Mouse (Mus musculus) thymus, postnatal 36 days (tissue): ENCODE measurements around the gene Pik3r3.

ENCODE experiments used
- DNase-seq, 2 experiments: peaks; one replicate each; pipeline ENCODE4 v3.0.0; 2022; ENCODE audit warnings: mixed read lengths in 2 of 2

The Pik3r3 gene

DNA sequence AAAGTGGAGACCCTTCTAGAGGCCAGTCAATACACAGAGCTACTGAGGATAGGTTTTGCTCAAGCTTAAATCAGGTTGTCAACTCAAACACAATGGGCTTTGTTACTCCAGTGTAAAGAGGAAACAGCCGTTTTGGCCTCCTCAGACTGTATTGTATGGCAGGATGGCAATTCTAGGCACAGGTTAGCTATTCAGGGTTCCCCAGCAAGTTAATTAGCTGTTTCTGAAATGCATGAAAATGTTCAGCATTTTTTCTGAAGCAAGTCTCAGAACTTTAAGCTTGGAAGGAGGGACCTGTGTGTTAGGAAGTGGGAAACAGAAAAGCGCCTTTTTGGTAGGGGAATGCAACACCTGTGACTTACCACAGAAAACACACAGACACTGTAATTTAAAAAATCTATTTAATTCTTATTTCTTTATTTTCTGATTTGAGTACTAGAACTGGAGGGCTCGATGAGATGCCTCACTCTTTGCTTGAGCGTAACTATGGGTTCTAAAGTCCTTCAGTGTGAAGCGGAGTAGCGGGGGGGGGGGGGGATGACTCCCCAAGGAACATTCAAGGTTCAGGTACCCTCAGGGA is 1.3 kb upstream of the Pik3r3 start:
- DNase-seq = peak in 1 of 2 experiments; percentile 2

DNA sequence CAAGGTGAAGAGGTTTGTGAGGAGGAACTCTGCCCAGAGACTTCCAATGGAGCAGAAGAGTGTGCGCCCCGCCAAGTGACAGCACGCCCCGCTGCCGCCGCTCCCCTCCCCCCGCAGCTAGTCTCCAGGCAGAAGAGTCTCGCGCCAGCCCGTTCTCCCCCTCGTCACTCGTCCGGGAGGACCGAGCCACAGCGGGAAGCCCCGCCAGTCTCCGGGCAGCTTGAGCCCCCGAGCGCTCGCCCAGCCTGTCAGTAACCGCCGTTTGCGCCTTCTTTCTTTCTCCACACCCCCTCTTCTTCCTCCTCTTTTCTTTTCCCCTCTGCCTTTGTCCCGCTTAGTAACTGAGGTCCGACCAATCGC is 658 bp upstream of the Pik3r3 start:
- no peak for DNase-seq

GRCm38 (mm10) chr4:116221996-116222842 is 801 bp downstream of the Pik3r3 start:
- DNase-seq = peak; percentile 18 to 29

DNA sequence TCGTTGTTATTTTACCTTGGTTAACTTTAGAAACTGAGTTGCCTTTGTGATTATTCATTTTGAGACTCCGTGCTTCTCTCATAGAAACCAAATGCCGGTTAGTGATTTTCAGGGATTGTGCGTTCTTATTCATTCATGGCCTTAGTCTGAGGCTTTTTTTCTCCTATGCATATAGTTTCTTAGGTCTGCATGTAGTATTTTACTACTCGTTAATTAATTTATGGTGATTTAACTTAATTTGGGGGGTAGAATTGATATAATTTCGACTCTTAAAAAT is 1.4 kb downstream of the Pik3r3 start:
- DNase-seq = no peak

- no peak for DNase-seq
Observed at GRCm38 (mm10) chr4:116243377-116243776, 22.0 kb downstream of the Pik3r3 start.

- no peak for DNase-seq
Observed at GRCm38 (mm10) chr4:116244240-116244639, 22.8 kb downstream of the Pik3r3 start.

- peak; percentile 56 to 57 for DNase-seq
Observed at GRCm38 (mm10) chr4:116245926-116246325, 24.5 kb downstream of the Pik3r3 start.

DNA sequence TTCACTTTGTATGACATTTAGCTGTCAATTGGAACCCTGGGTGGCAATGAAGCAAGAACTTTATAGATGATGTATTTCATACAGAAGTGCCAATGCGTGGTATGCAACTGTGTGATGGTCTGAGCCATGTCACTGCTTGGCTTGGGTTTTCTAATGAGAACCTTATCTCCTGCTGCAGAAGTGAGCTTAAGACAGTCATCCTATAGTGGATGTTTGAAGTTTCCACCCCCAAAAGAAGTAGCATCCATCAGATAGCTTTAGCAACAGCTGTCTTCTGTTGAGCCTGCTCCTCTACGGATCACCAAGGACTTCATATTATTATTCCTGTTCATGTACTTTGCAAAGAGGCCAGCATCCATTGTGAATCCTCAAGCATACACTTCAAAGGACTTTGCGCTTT is 28.6 kb downstream of the Pik3r3 start:
- no peak for DNase-seq

GRCm38 (mm10) chr4:116268220-116268619 is 46.8 kb downstream of the Pik3r3 start:
- DNase-seq = no peak

DNA sequence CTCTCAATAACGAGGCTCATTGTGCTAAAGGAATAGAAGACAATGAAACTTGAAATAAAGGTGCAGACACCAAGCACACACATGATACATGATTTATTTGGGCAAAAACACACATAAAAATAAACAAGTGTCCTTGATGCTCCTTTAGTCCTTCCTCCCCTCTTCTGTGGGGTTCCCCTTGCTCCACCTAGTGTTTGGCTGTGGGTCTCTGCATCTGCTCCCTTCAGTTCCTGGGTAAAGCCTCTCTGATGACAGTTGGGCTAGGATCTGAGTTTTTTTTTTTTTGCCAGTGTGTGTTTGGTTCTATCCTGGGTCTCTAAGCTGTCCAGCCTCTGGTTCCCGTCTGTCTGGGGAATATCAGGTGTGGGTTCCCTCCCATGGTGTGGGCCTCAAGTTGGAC is 60.8 kb downstream of the Pik3r3 start:
- peak in 1 of 2 experiments; percentile 6 for DNase-seq

DNA sequence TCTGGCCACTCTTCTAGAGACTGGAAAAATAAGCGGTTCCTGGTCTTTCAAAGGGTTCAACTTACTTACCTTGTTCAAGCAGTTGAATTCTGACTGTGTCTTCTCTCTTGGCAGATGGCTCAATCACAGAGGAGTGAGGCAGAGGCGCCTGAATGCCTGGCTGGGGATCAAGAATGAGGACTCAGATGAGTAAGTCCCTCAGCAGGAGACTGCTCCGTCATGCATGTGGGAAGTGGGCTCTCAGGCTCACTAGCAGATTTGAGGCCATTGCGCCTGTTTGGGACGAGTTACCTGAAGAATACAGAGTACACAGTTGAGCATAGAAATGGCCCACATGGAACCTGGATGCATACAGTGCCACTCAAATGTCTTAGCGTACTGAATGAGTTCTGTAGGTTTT is 70.1 kb downstream of the Pik3r3 start:
- DNase-seq = no peak

GRCm38 (mm10) chr4:116293296-116293695 is 71.9 kb downstream of the Pik3r3 start:
- DNase-seq = peak in 1 of 2 experiments; percentile 15

DNA sequence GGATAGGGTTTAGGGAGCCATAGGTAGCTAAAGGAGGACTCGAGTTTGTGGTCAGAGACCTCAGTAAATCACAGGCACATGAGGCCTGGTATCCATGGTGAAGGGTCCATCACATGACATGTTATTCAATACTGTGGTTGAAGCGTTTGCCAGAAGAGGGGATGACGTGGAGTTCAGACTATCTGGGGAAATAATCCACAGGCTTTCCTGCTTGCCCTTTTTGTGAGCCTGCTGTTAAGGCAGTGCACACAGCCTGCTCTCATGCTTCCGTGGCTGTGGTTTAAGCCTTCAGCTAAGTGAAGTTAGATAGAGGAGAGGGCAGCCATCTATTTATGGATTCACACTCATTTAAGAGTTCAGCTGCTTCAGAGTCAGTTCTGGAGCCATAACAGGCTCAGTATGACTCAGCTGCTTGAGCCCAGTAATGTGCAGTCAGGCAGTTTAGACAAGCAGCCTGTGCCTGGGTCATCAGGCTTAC is 79.5 kb downstream of the Pik3r3 start:
- DNase-seq = no peak

GRCm38 (mm10) chr4:116304551-116304950 is 83.1 kb downstream of the Pik3r3 start:
- no peak for DNase-seq

- DNase-seq = no peak
Observed at GRCm38 (mm10) chr4:116317575-116317974, 96.2 kb downstream of the Pik3r3 start.

GRCm38 (mm10) chr4:116322127-116322526 is 100.7 kb downstream of the Pik3r3 start:
- no peak for DNase-seq

- DNase-seq = no peak
Observed at GRCm38 (mm10) chr4:116329256-116329655, 107.8 kb downstream of the Pik3r3 start.

GRCm38 (mm10) chr4:116336294-116336693 is 114.9 kb downstream of the Pik3r3 start:
- DNase-seq = no peak

DNA sequence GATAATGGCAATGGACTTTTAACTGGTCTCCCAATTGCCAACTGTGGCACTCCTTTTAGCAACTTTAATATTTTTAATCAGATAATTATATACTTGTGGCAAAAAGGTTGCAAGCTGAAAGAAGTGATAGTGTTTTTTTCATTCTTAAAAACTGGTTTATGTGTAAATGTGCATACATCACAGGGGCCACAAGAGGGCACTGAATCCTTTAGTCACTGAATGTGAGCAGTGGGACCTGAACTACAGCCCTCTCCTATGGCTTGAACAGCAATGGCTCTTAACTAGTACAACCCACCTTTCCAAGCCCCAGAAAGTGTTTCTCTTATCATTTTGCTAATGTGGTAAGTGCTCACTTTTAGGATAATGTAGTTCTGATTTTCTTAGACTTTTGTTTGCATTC is 120.7 kb downstream of the Pik3r3 start:
- peak; percentile 9 to 17 for DNase-seq

- DNase-seq = no peak
Observed at GRCm38 (mm10) chr4:116352496-116352895, 131.1 kb downstream of the Pik3r3 start.
